ENCODE assay signal across 10 mouse cellular contexts in the genomic region with DNA sequence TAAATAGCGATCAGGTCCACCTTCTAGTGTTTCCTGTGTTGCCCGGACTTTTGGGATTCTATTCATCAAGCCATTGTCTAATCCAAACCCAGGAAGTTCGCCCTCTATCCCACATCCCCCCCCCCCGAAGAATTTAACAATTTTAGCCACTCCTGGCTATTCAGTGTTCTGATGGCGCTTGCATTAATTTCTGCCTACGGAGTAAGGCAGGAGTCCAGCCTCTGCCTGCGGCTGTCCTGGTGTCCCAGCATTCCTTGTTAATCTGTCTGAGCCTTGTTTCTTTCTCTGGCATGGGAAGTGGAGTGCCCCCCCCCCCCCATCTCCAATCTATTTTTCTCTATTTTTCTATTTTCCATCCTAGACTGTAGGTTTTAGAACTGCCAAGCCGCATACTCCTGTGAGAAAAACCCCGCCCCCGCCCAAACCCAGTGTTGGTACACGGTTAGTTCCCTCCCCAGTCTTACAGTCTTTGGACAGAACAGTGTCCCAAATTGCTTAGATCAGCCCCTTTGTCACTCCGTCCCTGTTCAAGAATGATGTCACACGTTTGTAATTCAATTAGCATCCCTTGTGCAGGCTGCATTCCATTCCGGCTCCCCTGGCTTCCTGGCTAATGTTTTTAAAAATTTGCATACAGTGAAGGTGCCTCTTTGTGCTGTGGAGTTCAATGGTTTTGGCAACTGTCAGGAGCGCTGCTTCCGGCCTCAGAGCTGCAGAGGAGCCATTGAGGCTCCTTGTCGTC. TPM values are rescaled to one million over a fixed set of nuclear protein-coding genes. Genes with fewer than 3 reads are reported as not detected.
A peak's percentile ranks its signal among the peaks of the same experiment; 100 is the strongest.
DNase-seq lines count a peak whose midpoint lies in the region; ATAC-seq lines count a peak whose summit lies in the region.
"Had no signal": no experiment of that assay in that cellular context is flagged by ENCODE, and none has a peak within 500 bp of the region (broad histone marks: within the 10 kb centered on the region; RNA-seq: fewer than 3 reads in every experiment).

No protein-coding gene starts in this region.

- no peak overlapping the region for H3K27ac ChIP-seq in heart, embryonic 13.5 days (replicated peaks)
- H3K27ac ChIP-seq in brown adipose tissue, adult 24 weeks (replicated peaks; ENCODE audit: low read depth, low read length) = peak overlapping the region; percentile 51
- peak overlapping the region; percentile 76 for H3K27ac ChIP-seq in hindbrain, embryonic 12.5 days
- H3K27ac ChIP-seq: liver, embryonic 13.5 days had no signal

- peak overlapping the region; percentile 44; the same call in 1 of the 2 replicates for H3K9ac ChIP-seq in heart, embryonic 13.5 days
- peak overlapping the region; percentile 53; the same call in 1 of the 2 replicates for H3K9ac ChIP-seq in hindbrain, embryonic 12.5 days
- H3K9ac ChIP-seq: liver, embryonic 13.5 days had no signal

- no peaks in the 10 kb centered on the region for H3K36me3 ChIP-seq in heart, embryonic 13.5 days
- no peaks in the 10 kb centered on the region for H3K36me3 ChIP-seq in hindbrain, embryonic 12.5 days
- H3K36me3 ChIP-seq: liver, embryonic 13.5 days had no signal

- 33% methylated on average over 17 of the region's 17 CpGs for WGBS in heart, embryonic 13.5 days
- WGBS in hindbrain, embryonic 12.5 days = 20% methylated on average over 17 of the region's 17 CpGs

- intact Hi-C loops in heart, postnatal 14 days (cut with DNase I) = no loop called here
- intact Hi-C loops in left cerebral cortex, postnatal 10 days (cut with DNase I) = no loop called here

- peaks cover 4% of the 10 kb centered on the region; the same call in 1 of the 2 replicates for H3K27me3 ChIP-seq in heart, embryonic 13.5 days (replicated peaks)
- no peaks in the 10 kb centered on the region for H3K27me3 ChIP-seq in hindbrain, embryonic 12.5 days

- no peak for ATAC-seq in heart, embryonic 13.5 days (ENCODE audit: extremely low read depth, insufficient number of reproducible peaks, low FRiP score, low TSS enrichment)
- ATAC-seq in hindbrain, embryonic 12.5 days (ENCODE audit: low FRiP score) = peak; percentile 92
- no peak for ATAC-seq in activated CD4-positive, CD25-positive, alpha-beta regulatory T cell, adult 4 months

- no peak for DNase-seq in heart, postnatal 14 days
- DNase-seq in left cerebral cortex, postnatal 10 days (ENCODE audit: extremely low spot score in 1 of 2, low spot score in 2 of 2) = peak; percentile 52 to 56
- no peak for DNase-seq in spleen, postnatal 36 days (ENCODE audit: low spot score in 2 of 2)
- no peak for DNase-seq in ovary, postnatal 10 days (ENCODE audit: low spot score)
- DNase-seq: liver, embryonic 13.5 days had no signal

- H3K9me3 ChIP-seq in heart, embryonic 13.5 days = no peaks in the 10 kb centered on the region
- H3K9me3 ChIP-seq in hindbrain, embryonic 12.5 days (replicated peaks) = no peaks in the 10 kb centered on the region
- H3K9me3 ChIP-seq: liver, embryonic 13.5 days had no signal

- peak overlapping the region; percentile 49 for H3K4me2 ChIP-seq in heart, embryonic 13.5 days
- H3K4me2 ChIP-seq in hindbrain, embryonic 12.5 days (replicated peaks) = peak overlapping the region; percentile 35
- H3K4me2 ChIP-seq: liver, embryonic 13.5 days had no signal

- H3K4me3 ChIP-seq in heart, embryonic 13.5 days = no peak overlapping the region
- no peak overlapping the region for H3K4me3 ChIP-seq in brown adipose tissue, adult 24 weeks (ENCODE audit: insufficient read depth, low read depth, low read length)
- no peak overlapping the region for H3K4me3 ChIP-seq in hindbrain, embryonic 12.5 days
- H3K4me3 ChIP-seq: liver, embryonic 13.5 days had no signal

- H3K4me1 ChIP-seq in heart, embryonic 13.5 days = peaks cover 10% of the 10 kb centered on the region; the same call in 1 of the 2 replicates
- no peaks in the 10 kb centered on the region for H3K4me1 ChIP-seq in brown adipose tissue, adult 24 weeks (ENCODE audit: control insufficient read depth, insufficient read depth, insufficient read length, low read length)
- peaks cover 10% of the 10 kb centered on the region for H3K4me1 ChIP-seq in hindbrain, embryonic 12.5 days

RNA-seq across cellular contexts. Expression of gene Grifin, which starts 15.4 kb away (rescaled TPM):
- polyA plus RNA-seq in heart, embryonic 13.5 days (2015; fragmentation: Nextera tagmentation; extraction: Ambion mirVana) = not detected in 2 replicates
- not detected for total RNA-seq in heart, postnatal 14 days (2021)
- polyA plus RNA-seq in brown adipose tissue, adult 24 weeks (2012; ENCODE audit: insufficient read depth, insufficient read length, missing spikeins) = not detected in 2 replicates
- not detected in 2 replicates for polyA plus RNA-seq in hindbrain, embryonic 12.5 days (2016; fragmentation: Nextera tagmentation; extraction: Ambion mirVana)
- total RNA-seq in left cerebral cortex, postnatal 10 days (2021) = not detected
- polyA plus RNA-seq in activated CD4-positive, CD25-positive, alpha-beta regulatory T cell, adult 4 months (2017; shearing (Covaris generic)) = 1 to 10 TPM in 1 of 2 experiments, under 1 TPM in 1; 0.98 to 3.8 TPM
- total RNA-seq: MEL had no signal

RNA-seq across cellular contexts. Expression of gene Chst12, which starts 44.1 kb away (rescaled TPM):
- polyA plus RNA-seq in heart, embryonic 13.5 days (2015; fragmentation: Nextera tagmentation; extraction: Ambion mirVana) = 16.2 and 17.5 TPM in 2 replicates
- 1 to 10 TPM; 6.7 to 6.8 TPM for total RNA-seq in heart, postnatal 14 days (2021)
- 11.4 and 23.1 TPM in 2 replicates for polyA plus RNA-seq in brown adipose tissue, adult 24 weeks (2012; ENCODE audit: insufficient read depth, insufficient read length, missing spikeins)
- 16.1 and 19.6 TPM in 2 replicates for polyA plus RNA-seq in hindbrain, embryonic 12.5 days (2016; fragmentation: Nextera tagmentation; extraction: Ambion mirVana)
- 10 to 100 TPM; 20.2 to 21.5 TPM for total RNA-seq in left cerebral cortex, postnatal 10 days (2021)
- 10 to 100 TPM; 24.5 to 31.7 TPM for polyA plus RNA-seq in activated CD4-positive, CD25-positive, alpha-beta regulatory T cell, adult 4 months (2017; shearing (Covaris generic))

RNA-seq across cellular contexts. Expression of gene Lfng, which starts 57.6 kb away (rescaled TPM):
- polyA plus RNA-seq in heart, embryonic 13.5 days (2015; fragmentation: Nextera tagmentation; extraction: Ambion mirVana) = 3.3 and 3.5 TPM in 2 replicates
- 10 to 100 TPM; 18.1 to 22.4 TPM for total RNA-seq in heart, postnatal 14 days (2021)
- 4.6 and 29.0 TPM in 2 replicates for polyA plus RNA-seq in brown adipose tissue, adult 24 weeks (2012; ENCODE audit: insufficient read depth, insufficient read length, missing spikeins)
- polyA plus RNA-seq in hindbrain, embryonic 12.5 days (2016; fragmentation: Nextera tagmentation; extraction: Ambion mirVana) = 23.8 and 27.6 TPM in 2 replicates
- 10 to 100 TPM; 18.7 to 25.8 TPM for total RNA-seq in left cerebral cortex, postnatal 10 days (2021)
- polyA plus RNA-seq in activated CD4-positive, CD25-positive, alpha-beta regulatory T cell, adult 4 months (2017; shearing (Covaris generic)) = 10 to 100 TPM; 33.9 to 35.5 TPM

Comparison
In these comparisons a context has a peak if more than half of its experiments do, and no peak if none do; other contexts are left out.
1. DNase-seq: peak in left cerebral cortex, postnatal 10 days (2 of 2); none in heart, postnatal 14 days (0 of 2), spleen, postnatal 36 days (0 of 2) and ovary, postnatal 10 days (single experiment).